Mouse (Mus musculus) ovary, adult 2 months (tissue): ENCODE results near the gene Rhno1. TPM values are rescaled to one million over a fixed set of nuclear protein-coding genes. Genes with fewer than 3 reads are reported as not detected.

ENCODE experiments used
- polyA plus RNA-seq: library from polyadenylated mRNA; depleted of rRNA; stranded (reverse); fragments of >200 nt; gene quantifications from 2 replicates; pipeline ENCODE4 v1.2.3, GENCODE M21; 2012; rRNA removed

Gene Rhno1
- 8.8 and 14.3 TPM in 2 replicates for polyA plus RNA-seq

GRCm38 (mm10) chr6:128362381-128363006, at the start of gene Rhno1, which contains the start of gene Foxm1:
Rhno1 (minus strand) TSS chr6:128362911.
Foxm1 (plus strand) TSS chr6:128362967.

GRCm38 (mm10) chr6:128398996-128399395, 36.3 kb upstream of the Rhno1 start, which contains the start of gene Nrip2:
Nrip2 (plus strand) TSS chr6:128399296.

GRCm38 (mm10) chr6:128375192-128375591, 12.5 kb upstream of the Rhno1 start, which contains the start of the genes Tex52 and Gm44596:
Tex52 (plus strand) TSS chr6:128375456.
Gm44596 (plus strand) TSS chr6:128375503.

GRCm38 (mm10) chr6:128355726-128356416, 6.8 kb downstream of the Rhno1 start, which contains the start of gene Tulp3:
Tulp3 (minus strand) TSS chr6:128355851.

Other genes starting within 250 kb of the Rhno1 start
- gene Tspan9, start 219.3 kb downstream of the Rhno1 start, polyA plus RNA-seq: 86.3 and 93.4 TPM in 2 replicates
- 1.0 and 2.4 TPM in 2 replicates for gene Tead4, start 62.1 kb downstream of the Rhno1 start, polyA plus RNA-seq
- gene Tulp3, start 7.1 kb downstream of the Rhno1 start, polyA plus RNA-seq: 33.6 and 35.2 TPM in 2 replicates
- 16.4 and 22.9 TPM in 2 replicates for gene Foxm1, start 56 bp upstream of the Rhno1 start, polyA plus RNA-seq
- 0.17 TPM in 1 of 2 replicates, not detected in the other for gene Tex52, start 12.5 kb upstream of the Rhno1 start, polyA plus RNA-seq
- gene Gm44596, start 12.6 kb upstream of the Rhno1 start, polyA plus RNA-seq: not detected in 2 replicates
- gene Nrip2, start 36.4 kb upstream of the Rhno1 start, polyA plus RNA-seq: 10.1 and 10.4 TPM in 2 replicates
- 25.7 and 39.0 TPM in 2 replicates for gene Itfg2, start 62.0 kb upstream of the Rhno1 start, polyA plus RNA-seq
- 216 and 278 TPM in 2 replicates for gene Fkbp4, start 75.8 kb upstream of the Rhno1 start, polyA plus RNA-seq
- 0.26 and 0.50 TPM in 2 replicates for gene Pzp, start 163.8 kb upstream of the Rhno1 start, polyA plus RNA-seq
- 47.6 and 72.5 TPM in 2 replicates for gene A2ml1, start 218.7 kb upstream of the Rhno1 start, polyA plus RNA-seq